Mouse (Mus musculus) right cerebral cortex, adult 18-20 months (tissue): ENCODE measurements around the gene Ddx20.

Experiments used
- DNase-seq: peaks from one replicate; pipeline ENCODE4 v3.0.0; 2022; ENCODE audit warnings: mixed read lengths

Gene Ddx20

GRCm38 (mm10) chr3:105687324-105688060, at the start of gene Ddx20:
Gene Ddx20, minus strand, starts transcription at chr3:105687574.
- DNase-seq, result peak; percentile 96

- DNase-seq, result no peak
Observed at GRCm38 (mm10) chr3:105737070-105737469, 49.7 kb upstream of the Ddx20 start.

DNA sequence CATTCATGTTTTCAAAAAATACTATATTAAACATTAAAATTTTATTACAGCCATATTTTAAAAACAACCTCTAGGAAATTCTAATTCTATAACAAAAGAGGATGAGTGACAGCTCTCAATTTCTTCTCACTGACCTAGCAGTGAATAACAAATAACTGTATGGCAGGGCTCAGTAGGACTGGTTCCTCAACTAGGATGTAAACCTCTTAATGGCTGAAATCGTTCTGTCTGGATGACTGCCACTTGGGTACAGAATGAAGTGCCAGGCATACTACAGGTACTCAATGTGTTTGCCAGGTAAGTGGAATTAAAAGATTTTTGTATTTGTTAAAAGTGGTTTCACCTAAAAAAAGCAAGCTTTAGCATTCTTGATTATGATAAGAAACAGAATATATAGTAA, 48.8 kb upstream of the Ddx20 start:
- no peak for DNase-seq

- DNase-seq, result no peak
Observed at GRCm38 (mm10) chr3:105735285-105735684, 47.9 kb upstream of the Ddx20 start.

DNA sequence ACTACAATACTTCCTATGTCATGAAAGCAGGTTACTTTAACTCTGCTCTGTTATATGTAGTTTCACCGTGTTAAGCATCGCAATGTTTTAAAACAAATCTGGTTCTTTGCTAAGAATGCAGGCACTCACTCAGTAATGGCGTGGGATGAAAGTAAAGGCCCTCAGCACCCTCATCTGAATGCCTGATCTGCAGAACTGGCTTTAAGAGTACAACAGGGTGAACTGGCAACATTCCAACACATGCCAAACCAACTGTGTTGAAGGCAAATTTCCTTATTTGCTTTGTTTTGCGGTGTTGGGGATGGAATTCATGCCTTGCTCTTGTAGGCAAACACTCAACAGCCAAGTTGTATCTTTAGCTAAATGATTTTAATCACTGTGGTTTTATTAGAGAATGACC, 46.2 kb upstream of the Ddx20 start:
- no peak for DNase-seq

DNA sequence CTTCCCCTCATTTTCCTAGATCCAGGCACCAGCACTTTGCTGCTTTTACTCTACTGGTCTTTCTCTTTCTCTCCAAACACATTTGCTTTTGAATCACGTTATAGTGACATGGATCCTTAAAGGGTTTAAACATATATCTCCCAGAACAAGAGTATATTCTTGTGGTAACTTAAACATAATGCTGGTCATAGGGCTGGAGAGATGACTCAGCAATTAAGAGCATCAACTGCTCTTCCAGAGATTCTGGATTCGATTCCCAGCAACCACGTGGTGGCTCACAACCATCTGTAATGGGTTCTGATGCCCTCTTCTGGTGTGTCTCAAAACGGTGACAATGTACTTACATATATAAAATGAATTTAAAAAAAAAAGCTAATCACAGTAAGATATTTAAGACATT, 45.0 kb upstream of the Ddx20 start:
- DNase-seq, result no peak

GRCm38 (mm10) chr3:105726037-105726436, 38.7 kb upstream of the Ddx20 start:
- DNase-seq, result peak; percentile 63

- DNase-seq, result no peak
Observed at GRCm38 (mm10) chr3:105722510-105722909, 35.1 kb upstream of the Ddx20 start.

GRCm38 (mm10) chr3:105721681-105722201, 34.4 kb upstream of the Ddx20 start:
- DNase-seq, result no peak

DNA sequence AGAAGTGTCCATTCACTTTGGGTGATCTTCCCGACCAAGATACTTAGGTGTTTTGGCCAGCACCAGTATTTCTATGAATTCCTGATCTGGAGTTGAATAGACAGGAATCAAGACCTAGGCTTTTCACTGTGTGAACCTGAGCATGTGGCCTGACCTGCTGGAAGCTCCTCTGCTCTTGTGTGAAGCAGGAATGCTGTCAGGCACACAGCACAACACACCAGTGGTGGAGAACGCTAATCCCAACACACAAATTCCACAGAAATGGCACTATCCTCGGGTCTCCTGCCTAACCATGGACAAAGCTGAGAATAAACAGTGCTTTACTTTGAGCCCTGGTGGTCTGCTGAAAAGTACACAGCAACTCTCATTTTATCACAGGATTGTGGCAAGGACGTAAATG, 33.1 kb upstream of the Ddx20 start:
- no peak for DNase-seq

DNA sequence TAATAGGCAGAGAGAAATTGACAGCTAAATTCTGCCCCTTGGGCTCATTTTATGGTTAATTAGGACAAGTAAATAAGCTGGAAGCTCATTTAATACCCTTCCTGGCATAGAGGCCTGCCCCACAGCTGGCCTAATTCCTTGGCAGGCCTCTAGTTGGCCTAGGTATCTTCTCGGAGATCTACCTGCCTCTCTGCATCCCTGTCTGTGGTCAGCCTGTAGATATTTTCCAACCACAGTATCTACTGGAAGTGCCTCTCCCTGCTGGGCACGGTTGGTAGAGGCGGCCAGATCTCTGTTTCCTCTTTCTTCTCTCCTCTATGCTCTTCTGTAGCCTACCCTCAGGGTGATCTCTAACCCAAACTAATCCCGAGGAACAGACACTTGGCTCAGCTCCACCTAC, 32.6 kb upstream of the Ddx20 start:
- no peak for DNase-seq

DNA sequence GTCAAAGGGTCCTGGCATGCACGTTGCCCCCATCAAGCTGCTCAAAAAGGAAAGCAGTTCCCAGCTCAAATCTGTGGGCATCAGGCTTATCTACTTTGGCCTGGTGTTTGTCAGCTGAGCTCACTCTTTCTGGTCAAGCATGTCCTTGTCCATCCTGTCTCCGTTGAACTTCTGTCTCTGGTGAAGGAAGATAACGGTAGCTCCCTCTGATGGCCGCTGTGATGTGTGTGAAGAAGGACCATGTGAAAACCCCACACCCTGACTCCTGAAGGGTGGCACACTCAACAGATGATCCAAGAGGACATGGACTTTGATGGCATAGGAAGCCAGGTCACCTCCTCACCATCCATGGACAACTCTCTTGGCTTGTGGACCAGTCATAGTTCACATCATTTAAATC, 31.4 kb upstream of the Ddx20 start:
- no peak for DNase-seq

DNA sequence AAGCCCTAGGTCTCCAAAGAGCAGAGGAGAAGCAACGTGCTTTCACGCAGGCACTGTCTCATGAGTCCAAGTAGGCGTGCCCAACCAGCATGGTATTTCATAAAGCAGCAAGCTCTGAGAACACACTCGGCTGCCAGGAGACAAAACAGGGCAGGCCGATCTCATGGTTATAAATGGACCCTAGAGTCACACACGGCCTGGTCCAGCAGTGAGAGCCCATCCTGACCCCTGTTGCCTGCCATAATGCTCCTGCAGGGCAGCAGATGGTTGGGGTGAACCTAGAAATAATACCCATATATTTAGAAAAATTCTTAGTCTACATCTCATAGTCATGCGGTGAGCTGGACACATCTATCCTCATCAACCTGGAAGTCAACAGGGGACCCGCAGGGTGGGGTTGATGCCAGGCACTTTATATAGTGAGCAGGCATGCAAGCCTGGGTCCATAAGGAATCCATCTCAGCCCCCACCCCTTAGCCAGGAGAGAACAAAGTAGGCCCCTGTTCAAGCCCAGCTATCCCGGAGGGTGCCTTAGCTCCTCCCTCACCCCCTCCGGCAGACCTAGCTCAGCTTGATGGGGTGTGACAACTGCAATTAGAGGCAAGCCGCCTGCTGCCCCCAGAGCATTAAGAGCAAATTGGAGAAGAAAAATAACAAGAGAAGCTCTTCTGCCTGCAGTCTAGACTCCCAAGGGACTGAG, 30.6 kb upstream of the Ddx20 start:
- no peak for DNase-seq

DNA sequence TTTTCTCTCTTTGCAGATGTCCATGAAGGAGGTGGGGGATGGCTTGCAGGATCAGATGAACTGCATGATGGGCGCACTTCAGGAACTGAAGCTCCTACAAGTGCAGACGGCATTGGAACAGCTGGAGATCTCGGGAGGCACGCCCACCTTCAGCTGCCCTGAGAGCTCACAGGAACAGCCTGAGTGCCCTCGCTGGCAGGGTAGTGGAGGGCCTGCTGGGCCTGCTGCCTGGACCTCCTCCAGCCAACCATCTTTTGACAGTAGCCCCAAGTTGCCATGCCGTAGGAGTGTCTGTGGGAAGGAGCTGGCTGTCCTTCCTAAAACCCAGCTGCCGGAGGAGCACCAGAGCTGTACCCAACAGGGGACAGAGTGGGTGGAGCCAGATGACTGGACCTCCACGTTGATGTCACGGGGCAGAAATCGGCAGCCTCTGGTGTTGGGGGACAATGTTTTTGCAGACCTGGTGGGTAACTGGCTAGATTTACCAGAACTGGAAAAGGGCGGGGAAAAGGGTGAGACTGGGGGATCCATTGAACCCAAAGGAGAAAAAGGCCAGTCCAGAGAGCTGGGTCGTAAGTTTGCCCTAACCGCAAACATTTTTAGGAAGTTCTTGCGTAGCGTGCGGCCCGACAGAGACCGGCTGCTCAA, 29.1 kb upstream of the Ddx20 start:
- DNase-seq, result peak; percentile 78

DNA sequence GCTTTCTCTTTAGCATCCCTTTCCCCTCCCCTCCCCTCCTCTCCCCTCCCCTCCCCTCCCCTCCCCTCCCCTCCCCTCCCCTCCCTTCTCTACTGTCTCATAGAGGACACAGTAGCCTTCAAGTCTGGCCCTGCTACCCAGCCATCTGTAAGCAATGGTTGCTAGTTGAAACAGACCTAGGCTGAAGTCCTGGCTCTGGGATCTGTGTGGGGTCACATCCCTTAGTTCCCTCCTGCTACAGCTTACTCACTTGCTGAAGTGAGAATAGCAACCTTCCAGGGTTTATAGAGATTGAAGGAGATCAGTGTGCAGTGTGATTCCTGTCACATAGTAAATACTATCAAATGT, 27.4 kb upstream of the Ddx20 start:
- DNase-seq, result no peak

GRCm38 (mm10) chr3:105714091-105714819, 26.9 kb upstream of the Ddx20 start:
- no peak for DNase-seq

DNA sequence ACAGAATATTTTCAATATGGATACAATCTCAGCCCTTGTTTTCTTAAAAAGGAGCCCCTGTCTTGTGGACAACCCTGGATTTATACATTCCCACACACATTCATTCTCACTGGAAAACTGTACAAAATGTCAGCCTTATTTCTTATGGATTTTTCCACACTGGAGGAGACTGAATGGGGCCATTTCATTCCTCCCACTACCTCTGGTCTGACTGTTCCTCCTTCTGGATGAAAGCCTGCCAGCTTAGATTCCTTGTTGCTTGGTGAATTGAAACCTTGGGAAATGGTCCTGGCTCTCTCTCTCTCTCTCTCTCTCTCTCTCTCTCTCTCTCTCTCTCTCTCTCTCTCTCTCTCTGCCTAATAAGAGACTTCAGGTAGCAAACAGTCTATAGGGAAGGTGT, 25.5 kb upstream of the Ddx20 start:
- no peak for DNase-seq

DNA sequence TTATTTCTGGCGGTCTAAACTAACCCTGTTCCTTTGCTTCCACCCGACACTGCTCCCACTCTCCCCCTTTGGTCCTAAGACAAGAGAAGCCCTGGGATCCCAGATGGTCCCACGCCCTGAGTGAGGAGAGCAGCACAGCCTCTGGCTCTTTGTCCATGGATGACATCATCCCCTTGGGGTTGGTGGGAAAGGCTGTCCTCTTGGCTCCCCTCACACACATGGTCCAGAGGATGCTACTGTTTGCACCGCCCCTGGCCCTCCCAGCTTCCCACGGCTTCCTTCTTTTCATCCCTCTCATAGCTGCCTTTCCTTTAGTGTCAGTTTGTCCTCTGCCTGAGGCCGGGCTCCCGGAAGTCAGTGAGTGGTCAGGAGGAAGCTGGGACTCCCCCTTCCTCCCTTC, 24.4 kb upstream of the Ddx20 start:
- no peak for DNase-seq

DNA sequence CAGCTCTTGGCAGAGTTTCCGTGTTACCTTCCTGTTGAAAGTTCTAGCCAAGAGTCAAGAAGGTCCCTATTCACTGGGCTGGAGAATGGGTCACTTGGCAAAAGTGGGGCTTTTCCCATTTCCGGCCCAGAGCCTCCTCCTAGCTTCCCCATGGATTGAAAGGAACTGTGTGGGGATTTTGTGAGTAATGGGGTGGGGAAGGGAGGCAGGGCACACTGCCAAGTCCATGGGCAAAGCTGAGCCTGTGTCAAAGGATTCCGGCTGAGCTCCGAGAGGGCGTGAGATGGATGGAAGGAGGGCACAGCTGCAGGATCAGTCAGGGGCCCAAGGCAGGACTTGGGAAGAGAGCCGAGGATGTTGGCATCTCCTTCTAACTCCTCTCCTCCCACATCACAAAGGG, 22.9 kb upstream of the Ddx20 start:
- peak; percentile 38 for DNase-seq

GRCm38 (mm10) chr3:105707590-105707989, 20.2 kb upstream of the Ddx20 start:
- no peak for DNase-seq

DNA sequence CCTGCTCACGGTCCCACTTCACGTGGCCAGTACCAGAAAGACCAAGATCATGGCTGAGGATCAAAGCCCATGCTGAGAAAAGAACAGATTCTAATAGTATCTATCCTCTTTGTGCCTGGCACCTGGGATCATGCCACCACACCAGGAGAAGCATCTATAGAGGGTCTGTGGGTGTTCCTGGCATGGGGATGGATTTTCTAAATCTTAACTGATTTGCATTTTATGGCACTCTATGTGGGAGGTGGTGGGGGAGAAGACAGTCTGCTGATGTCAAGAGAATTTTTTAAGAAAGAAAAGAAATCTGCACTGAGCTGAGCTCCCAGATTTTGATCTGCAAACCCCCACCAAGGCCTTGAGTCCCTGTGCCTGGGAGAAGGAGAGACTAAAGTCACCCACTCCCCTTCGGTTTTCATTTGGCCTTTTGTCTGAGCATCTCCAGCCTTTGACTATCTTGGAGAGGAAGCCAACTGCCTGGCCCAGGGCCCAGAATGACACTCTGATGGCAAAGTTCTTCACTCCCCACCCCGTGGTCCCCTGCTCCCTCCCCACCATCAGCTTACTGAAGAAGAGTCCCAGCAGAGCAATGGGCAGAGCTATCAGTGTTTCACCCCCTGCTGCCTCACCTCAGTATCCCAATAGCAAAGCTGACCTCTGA, 19.1 kb upstream of the Ddx20 start:
- peak; percentile 87 for DNase-seq

- peak; percentile 55 for DNase-seq
Observed at GRCm38 (mm10) chr3:105705561-105705960, 18.2 kb upstream of the Ddx20 start.

DNA sequence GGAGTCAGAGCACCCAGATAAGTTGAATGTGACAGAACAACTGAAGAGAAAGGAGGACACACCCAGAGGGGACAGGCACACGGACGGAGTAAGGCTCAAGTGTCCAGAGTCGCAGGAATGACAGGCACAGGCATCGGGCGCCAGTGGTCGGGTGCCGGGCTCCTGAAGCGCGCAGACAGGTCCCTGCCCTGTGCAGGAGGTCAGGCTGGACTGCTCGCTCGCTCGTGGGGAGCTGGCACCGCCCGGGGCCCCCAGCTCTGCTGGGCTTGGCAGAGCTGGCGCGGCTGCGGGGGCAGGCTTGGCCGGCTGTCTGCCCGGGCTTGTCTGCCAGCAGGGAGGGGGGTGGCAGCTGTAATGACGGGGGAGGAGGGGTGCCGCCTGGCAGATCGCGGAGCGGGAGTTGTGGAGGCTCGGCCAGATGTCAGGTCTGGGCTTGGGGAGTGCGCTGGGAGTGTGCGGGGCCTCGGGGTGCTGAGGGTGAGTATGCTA, 17.7 kb upstream of the Ddx20 start:
- peak; percentile 92 for DNase-seq
